Mouse (Mus musculus): ENCODE measurements around the gene Kdm4c.
"Not testable (repeated sequence)": the region's sequence is repeated elsewhere in the genome, so short reads cannot be mapped to it uniquely, and the experiment has no call there.

Kdm4c gene

DNA sequence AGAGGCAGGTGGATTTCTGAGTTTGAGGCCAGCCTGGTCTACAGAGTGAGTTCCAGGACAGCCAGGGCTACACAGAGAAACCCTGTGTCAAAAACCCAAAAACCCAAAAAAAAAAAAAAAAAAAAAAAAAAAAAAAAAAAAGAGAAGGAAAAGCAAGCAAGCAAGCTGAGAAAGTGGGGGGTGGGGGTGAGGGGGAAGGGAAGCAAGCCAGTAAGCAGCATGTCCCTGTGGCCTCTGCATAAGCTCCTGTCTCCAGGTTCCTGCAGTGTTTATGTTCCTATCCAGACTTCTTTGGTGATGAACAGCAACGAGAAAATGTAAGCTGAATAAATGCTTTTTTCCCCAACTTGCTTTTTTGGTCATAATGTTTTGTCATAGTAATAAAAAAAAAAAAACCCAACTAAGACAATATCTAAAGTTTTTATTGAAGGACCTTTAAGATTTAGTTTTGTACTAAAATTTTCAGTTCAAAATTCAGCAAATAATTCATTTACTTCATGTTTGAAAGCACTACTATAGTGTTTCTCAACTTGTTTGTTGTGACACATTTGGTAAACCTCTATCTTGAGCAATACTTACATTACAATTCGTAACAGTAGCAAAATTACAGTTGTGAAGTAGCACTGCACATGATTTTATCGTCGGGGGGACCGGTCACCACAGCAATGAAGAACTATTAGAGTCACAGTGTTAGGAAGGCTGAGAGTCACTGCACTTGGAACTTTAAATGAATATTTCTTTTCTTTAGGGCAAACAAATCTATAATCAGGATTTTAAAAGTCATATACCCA is 63.2 kb downstream of the Kdm4c start:
- in situ Hi-C loops (cut with MboI, MseI), result no loop called here

- in situ Hi-C loops (cut with MboI, MseI), result no loop called here
These were observed 68.8 kb downstream of the Kdm4c start for GRCm38 (mm10) chr4:74311135-74311534.

- in situ Hi-C loops (cut with MboI, MseI), result no loop called here
These were observed 70.6 kb downstream of the Kdm4c start for GRCm38 (mm10) chr4:74312858-74313257.

- in situ Hi-C loops (cut with MboI, MseI), result no loop called here
These were observed 73.1 kb downstream of the Kdm4c start for GRCm38 (mm10) chr4:74315388-74315787.

DNA sequence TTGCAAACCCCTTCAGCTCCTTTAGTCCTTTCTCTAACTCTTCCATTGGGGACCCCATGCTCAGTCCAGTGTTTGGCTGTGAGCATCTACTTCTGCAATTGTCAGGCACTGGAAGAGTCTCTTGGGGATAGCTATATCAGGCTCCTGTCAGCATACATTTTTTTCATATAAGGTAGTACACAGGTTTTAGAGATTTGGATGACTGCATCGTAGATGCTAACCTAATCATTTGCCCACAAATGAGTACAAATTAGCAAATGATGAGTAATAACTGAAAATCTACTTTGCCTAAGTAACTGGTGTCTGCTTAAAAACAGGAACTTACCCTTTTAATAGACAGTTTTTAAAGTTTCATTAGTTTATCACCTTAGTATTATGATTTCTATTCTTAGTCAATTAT is 77.0 kb downstream of the Kdm4c start:
- in situ Hi-C loops (cut with MboI, MseI), result no loop called here

DNA sequence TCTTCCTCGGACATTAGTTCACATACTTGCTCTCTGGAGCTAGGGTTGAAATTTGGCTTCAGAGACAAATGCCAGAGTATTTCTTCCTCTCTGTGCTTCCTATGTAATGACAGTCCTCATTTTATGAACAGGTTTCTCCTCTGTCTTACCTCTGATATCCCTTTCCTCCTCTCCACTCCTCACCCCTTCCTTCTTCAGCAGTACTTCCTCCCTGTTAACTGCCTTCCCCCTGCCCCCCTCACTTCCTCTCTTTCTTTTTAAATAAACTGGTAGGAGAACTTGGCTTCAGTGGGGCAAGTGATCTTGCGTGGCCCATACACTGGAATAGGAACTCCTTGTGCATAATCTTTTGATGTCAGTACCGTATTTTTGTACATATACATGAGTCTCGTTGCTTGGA is 115.2 kb downstream of the Kdm4c start:
- in situ Hi-C loops (cut with MboI, MseI), result no loop called here

DNA sequence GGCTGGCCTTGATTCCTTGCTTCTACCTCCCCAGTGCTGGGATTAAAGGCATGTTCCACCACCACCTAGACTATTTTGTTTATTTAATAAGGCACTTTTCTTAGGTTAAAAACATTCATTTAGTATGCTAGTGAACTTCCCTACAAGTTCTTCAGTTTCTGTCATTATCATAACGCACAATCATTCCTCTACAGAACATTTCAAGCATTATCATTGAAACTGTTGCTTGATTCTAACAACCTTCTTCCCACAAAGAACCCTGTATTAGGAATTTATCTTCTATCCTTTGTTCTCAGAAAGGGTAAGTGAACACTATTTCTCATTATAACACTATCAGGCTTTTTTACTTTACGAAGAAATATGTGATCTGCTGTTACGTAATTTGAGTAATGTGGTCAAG is 118.0 kb downstream of the Kdm4c start:
- in situ Hi-C loops (cut with MboI, MseI), result no loop called here

GRCm38 (mm10) chr4:74386583-74386982 is 144.3 kb downstream of the Kdm4c start:
- in situ Hi-C loops (cut with MboI, MseI), result no loop called here

DNA sequence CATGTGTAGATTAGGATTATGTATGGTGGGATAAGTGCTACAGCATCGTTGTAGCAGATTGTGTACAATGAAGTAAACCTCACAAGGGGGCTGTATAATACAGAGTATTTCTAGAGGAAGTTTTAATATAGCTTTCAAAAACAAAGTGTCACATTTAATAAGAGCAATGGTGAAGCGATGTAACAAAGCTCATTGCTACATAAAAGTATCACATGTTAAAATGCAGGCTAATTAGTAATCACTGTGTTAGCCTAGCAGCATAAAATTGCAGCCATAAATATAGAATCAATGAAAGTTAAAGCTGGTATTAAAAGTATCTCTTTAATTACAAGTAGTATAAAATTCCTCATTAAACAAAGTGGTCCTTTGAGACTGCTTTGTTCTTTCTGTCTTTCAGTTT is 150.9 kb downstream of the Kdm4c start:
- in situ Hi-C loops (cut with MboI, MseI), result no loop called here

DNA sequence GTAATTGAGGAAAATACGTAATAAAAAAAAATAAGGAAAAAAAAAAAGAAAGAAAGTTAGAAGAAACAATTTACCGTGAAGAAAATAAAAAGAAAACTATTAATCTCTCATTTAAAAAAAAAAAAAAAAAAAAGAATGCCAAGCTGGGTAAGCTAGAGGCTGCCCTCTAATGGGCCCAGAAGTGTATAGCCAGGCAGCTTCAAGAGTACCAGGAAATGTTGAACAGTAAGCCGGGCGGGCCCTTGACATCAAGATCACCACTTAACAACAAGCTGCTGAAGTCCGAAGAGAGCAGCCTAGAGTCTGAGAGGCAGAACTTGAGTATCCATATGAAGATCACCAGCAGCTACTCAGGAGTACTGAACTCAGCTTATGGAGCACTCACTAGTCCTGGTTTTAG is 154.3 kb downstream of the Kdm4c start:
- in situ Hi-C loops (cut with MboI, MseI), result no loop called here

DNA sequence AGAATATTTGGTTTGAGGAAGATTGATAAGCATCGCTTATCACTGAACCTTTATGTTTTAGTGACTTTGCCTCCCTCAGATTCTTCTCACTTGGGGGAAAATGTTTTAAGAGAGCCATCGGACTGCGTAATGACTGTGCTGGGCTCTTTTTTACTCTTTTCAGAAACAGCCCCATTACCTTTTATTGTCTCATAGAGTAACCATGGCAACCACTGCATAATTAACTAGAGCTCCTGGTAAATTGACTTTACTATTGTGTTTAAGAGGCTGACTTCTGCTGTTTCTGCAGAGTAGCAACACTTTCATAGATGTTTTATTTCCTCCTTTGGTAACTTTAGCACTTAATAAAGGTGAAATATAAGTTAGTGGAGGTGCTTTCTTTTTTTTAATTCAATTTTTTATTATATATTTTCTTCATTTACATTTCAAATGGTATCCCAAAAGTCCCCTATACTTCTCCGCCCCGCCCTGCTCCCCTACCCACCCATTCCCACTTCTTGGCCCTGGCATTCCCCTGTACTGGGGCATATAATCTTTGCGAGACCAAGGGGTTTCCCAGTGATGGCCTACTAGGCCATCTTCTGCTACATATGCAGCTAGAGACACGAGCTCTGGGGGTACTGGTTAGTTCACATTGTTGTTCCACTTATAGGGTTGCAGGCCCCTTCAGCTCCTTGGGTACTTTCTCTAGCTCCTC is 159.5 kb downstream of the Kdm4c start:
- in situ Hi-C loops (cut with MboI, MseI), result not testable (repeated sequence)

DNA sequence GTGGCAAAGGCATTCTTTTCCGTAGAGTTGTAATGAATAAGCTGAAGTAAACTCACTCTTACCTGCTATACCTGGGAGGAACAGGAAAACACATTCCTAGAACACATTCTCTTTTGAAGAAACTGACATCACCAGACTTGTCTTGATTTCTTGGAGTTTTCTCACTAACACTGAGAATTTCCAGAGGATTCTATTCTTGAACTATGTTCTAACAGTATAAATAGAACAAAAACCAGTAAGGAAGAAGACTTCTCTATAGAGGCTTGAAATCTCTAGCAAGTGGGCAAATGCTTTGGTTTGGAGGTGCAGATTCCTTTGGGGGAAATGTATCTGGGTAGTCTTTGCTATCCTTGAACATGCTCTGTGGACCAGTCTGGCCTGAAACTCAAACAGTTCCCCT is 166.4 kb downstream of the Kdm4c start:
- in situ Hi-C loops (cut with MboI, MseI), result no loop called here

GRCm38 (mm10) chr4:74419794-74420193 is 177.5 kb downstream of the Kdm4c start:
- in situ Hi-C loops (cut with MboI, MseI), result no loop called here
